Mouse (Mus musculus) layer of hippocampus, adult 2 months (tissue): ENCODE results near the gene Gna11. TPM values are rescaled to one million over a fixed set of nuclear protein-coding genes. Genes with fewer than 3 reads are reported as not detected.

Experiments
- DNase-seq, 2 experiments: peaks; one replicate each; pipeline ENCODE4 v3.0.0; 2022; ENCODE audit warnings: low spot score in 2 of 2
- H3K27ac ChIP-seq: fragments of 200-600 bp; 2 replicates; pipeline ENCODE4 v1.8.1; 2022
- H3K4me3 ChIP-seq: fragments of 200-600 bp; 2 replicates; pipeline ENCODE4 v1.8.1; 2022; ENCODE audit warnings: mild to moderate bottlenecking
- CTCF ChIP-seq: fragments of 200-600 bp; conservative IDR thresholded peaks from 2 replicates; pipeline ENCODE4 v1.8.1; 2022; ENCODE audit warnings: antibody characterized with exemption, mild to moderate bottlenecking, moderate library complexity
- total RNA-seq, 2 experiments: library from RNA; stranded (reverse); gene quantifications; 2 replicates each; pipeline ENCODE4 v1.2.3; 2021

Gene Gna11
- total RNA-seq, 2 experiments from 2014 or later = 118 to 123 TPM

- H3K27ac ChIP-seq = peak overlapping the region; percentile 48
- DNase-seq = no peak
- H3K4me3 ChIP-seq = no peak overlapping the region
- TF ChIP-seq CTCF = no peak
Measured at GRCm38 (mm10) chr10:81525017-81525694, 19.8 kb downstream of the Gna11 start.

- peak within 1 kb of the TSS; percentile 8; the same call in 1 of the 2 replicates for H3K4me3 ChIP-seq
- DNase-seq = no peak
- peak within 1 kb of the TSS; percentile 52 for H3K27ac ChIP-seq
- TF ChIP-seq CTCF = peak; percentile 19; the same call in 1 of the 2 replicates
Measured at GRCm38 (mm10) chr10:81524051-81524605, 20.9 kb downstream of the Gna11 start, which contains the start of gene Gna15. Gna15 (minus strand) TSS chr10:81524225.

GRCm38 (mm10) chr10:81523570-81523969 is 21.4 kb downstream of the Gna11 start:
- no peak for DNase-seq
- peak overlapping the region; percentile 8; the same call in 1 of the 2 replicates for H3K4me3 ChIP-seq

GRCm38 (mm10) chr10:81523142-81523541 is 21.8 kb downstream of the Gna11 start:
- TF ChIP-seq CTCF = no peak
- Histone ChIP-seq H3K4me3 (no peak overlapping the region; the same call in 1 of the 2 replicates), H3K27ac (peak overlapping the region; percentile 52; the same call in 1 of the 2 replicates)
- DNase-seq = no peak

More at GRCm38 (mm10) chr10:81523570-81523969, 21.4 kb downstream of the Gna11 start:
- H3K27ac ChIP-seq = peak overlapping the region; percentile 52
- TF ChIP-seq CTCF = no peak

- no peak for TF ChIP-seq CTCF
- H3K4me3 ChIP-seq = no peak overlapping the region
Measured at GRCm38 (mm10) chr10:81519978-81520365, 25.0 kb downstream of the Gna11 start.

GRCm38 (mm10) chr10:81519227-81519977 is 25.6 kb downstream of the Gna11 start:
- no peak for DNase-seq
- TF ChIP-seq CTCF = no peak
- peak overlapping the region; percentile 53; the same call in 1 of the 2 replicates for H3K27ac ChIP-seq
- H3K4me3 ChIP-seq = no peak overlapping the region

More at GRCm38 (mm10) chr10:81519978-81520365, 25.0 kb downstream of the Gna11 start:
- H3K27ac ChIP-seq = peak overlapping the region; percentile 53; the same call in 1 of the 2 replicates
- no peak for DNase-seq

GRCm38 (mm10) chr10:81518546-81518945 is 26.4 kb downstream of the Gna11 start:
- DNase-seq = peak; percentile 48 to 69
- no peak overlapping the region for H3K27ac ChIP-seq
- peak; percentile 93 for TF ChIP-seq CTCF
- H3K4me3 ChIP-seq = no peak overlapping the region

GRCm38 (mm10) chr10:81517227-81517626 is 27.8 kb downstream of the Gna11 start:
- Histone ChIP-seq H3K27ac (no peak overlapping the region), H3K4me3 (no peak overlapping the region)
- no peak for TF ChIP-seq CTCF
- DNase-seq = no peak

- peak; percentile 44 for TF ChIP-seq CTCF
- Histone ChIP-seq H3K4me3 (no peak overlapping the region), H3K27ac (no peak overlapping the region)
- no peak for DNase-seq
Measured at GRCm38 (mm10) chr10:81513798-81514197, 31.2 kb downstream of the Gna11 start.

GRCm38 (mm10) chr10:81510246-81510810 is 34.7 kb downstream of the Gna11 start:
- no peak overlapping the region for H3K27ac ChIP-seq
- H3K4me3 ChIP-seq = no peak overlapping the region
- no peak for TF ChIP-seq CTCF
- no peak for DNase-seq

- Histone ChIP-seq H3K27ac (no peak overlapping the region), H3K4me3 (no peak overlapping the region)
- DNase-seq = no peak
- no peak for TF ChIP-seq CTCF
Measured at GRCm38 (mm10) chr10:81507691-81508489, 37.1 kb downstream of the Gna11 start.

- no peak for TF ChIP-seq CTCF
- Histone ChIP-seq H3K4me3 (no peak overlapping the region), H3K27ac (no peak overlapping the region)
- DNase-seq = no peak
Measured at GRCm38 (mm10) chr10:81507095-81507494, 37.9 kb downstream of the Gna11 start.
